Mouse (Mus musculus) layer of hippocampus, postnatal 36 days (tissue): ENCODE results near the gene Stard7. TPM values are rescaled to one million over a fixed set of nuclear protein-coding genes. Genes with fewer than 3 reads are reported as not detected.
"Not testable (repeated sequence)": the region's sequence is repeated elsewhere in the genome, so short reads cannot be mapped to it uniquely, and the experiment has no call there.

ENCODE experiments used
- DNase-seq, 2 experiments: peaks; one replicate each; pipeline ENCODE4 v3.0.0; 2022
- total RNA-seq, 2 experiments: library from RNA; stranded (reverse); gene quantifications; 2 replicates each; pipeline ENCODE4 v1.2.3; 2021

Gene Stard7
- total RNA-seq, 2 experiments from 2014 or later: 115 to 122 TPM

DNA sequence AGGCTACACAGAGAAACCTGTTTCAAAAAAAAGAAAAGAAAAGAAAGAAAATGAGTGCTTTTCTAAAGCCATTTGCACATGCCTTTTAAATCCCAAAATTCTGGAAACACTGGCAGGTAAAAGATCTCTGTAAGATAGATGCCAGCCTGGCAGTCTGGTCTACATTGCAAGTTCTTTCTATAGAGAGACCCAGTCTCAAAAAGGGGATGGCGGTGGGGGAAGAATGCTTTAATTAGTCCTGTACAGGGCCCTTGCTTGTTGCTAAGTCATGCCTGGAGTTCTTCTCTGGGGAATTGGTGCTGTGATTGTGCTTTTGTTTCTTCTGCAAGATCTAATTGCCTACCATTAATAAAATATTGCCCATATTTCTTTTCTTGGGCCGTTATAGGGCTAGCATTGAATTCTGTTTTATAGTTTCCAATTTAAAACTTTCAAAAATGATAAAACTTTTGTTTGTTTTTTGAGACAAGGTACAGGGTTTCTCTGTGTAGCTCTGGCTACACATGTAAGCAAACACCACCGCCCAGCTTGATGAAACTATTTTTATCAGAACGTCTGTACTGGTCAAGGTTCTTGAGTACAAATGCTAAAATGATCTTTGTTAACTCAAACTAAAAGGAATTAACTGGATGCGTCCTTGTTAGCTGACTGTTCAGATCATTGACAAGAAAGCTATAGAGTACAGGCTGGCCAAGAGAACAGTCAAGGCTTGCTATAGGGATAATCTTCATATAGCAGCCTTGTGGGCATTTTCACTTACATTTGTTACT lies 5.7 kb downstream of the Stard7 start:
- no peak for DNase-seq

DNA sequence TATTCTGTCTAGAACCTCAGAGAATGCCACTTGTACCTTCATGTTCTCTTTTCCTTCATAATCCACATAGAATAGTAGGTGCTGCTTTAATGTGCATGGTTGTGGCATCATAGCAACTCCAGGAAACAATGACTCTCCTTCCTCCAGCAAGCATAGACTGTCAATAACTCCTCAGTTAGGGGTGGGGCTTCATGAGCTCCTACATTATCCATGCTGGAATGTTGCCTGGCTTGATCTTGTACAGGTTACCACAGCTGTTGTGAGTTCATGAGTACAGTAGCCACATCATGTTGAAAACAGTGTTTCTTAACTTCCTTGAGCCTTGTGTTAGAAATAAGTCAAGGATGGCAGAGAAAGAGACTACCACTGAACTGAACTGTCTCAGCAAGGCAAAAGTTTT lies 8.1 kb downstream of the Stard7 start:
- no peak for DNase-seq

DNA sequence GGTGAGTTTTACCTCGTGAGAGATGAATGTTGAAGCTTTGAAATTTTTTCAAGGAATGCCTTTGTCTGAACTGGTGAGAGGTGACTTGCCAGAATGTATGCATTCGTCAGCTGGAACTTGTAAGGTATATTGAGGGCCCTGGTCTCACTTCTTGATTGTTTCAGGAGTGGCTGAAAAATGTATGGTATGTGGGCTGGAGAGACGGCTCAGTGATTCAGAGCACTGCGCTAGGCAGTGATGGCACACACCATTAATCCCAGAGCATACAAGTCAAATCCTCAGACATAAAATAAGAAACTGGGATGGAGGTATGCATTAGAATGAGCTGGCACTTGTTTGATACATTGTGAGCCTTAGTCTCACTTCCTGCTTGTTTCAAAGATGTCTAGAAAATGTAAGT lies 22.2 kb downstream of the Stard7 start:
- no peak for DNase-seq

DNA sequence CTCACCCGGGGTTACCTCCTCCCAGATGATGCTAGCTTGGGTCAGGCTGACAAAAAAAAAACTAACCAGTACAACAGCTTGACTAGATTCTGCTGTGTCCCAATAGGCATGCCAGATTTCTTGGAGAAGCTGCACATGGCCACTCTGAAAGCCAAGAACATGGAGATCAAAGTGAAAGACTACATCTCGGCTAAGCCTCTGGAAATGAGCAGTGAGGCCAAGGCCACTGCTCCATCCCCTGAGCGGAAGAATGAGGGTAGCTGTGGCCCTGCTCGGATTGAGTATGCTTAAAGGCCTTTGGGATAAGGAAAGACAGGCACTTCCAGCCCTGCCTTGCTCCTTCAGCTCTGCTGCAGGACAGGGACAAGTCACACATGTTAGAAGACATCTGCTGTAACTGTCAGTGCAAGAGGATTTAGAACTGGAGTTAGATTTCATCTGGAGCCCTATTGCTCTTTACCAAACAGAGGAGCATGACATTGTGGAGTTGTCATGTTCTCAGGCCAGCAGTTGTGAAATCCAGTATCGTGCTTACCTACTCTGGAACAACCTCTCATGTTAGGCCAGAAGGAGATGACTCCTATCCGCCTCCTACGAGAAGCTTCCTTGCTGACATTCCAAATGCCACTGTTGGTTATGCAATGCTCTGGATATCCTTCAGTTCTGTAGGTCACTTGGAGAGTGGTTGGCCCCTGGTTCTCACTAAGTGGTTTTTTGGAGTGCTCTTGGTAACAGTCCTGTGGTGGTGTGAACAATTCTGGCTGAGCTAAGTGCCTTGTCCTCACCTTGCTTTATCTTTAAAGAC lies 27.2 kb downstream of the Stard7 start:
- DNase-seq: no peak

DNA sequence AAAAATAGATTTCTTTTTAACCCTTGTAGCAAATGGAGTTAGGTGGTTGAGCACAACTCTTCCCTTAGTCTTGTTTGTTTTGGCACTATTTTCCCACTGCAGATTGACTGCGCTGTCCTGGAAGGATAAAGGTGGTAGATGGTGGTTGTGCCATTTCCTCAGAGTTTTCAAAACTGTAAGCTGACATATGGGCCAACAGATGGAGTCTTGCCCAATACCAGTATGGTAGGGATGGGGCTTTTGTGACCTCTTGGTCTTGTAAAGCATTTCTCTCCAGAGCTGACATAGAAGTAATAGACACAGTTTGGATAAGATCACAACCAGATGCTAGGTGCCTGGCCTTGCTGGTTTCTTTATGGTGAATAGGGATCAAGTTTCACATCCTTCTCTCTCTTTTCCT lies 28.0 kb downstream of the Stard7 start:
- DNase-seq: no peak

DNA sequence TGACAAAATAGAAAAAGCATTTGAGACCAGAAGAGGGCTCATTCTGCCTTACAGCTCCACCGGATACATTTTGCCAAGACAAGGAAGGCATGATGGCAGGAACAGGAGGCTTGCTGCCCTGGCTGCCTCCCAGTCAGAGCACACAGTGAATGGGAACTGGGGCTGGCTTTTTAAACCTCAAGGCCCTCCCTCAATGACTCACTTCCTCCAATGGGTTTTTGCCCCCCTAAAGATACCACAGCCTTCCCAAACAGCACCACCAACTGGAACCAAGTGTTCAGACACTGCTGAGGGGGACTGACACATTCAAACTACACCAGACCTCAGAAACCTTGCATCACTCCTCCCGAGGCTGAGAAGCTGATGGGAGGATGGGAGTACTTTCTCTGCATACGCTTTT lies 30.7 kb downstream of the Stard7 start:
- no peak for DNase-seq

DNA sequence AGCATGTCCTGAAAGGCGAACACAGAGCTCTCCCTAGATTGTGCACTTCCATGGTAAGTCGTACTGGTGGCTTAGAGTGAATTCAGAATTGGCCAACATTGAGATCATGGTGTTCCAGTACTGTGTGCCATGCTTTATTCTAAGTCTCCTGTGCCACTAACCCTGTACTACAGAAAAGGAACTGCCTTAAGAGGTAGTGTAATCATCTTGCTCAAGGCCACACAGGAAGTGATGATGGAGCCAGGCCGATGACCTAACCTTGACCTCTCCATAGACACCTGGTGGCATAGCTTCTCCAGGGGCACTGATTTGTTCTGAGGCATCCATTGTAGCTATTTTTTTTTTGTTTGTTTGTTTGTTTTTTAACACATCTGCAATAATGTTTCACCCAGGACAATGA lies 31.9 kb downstream of the Stard7 start:
- DNase-seq: no peak

DNA sequence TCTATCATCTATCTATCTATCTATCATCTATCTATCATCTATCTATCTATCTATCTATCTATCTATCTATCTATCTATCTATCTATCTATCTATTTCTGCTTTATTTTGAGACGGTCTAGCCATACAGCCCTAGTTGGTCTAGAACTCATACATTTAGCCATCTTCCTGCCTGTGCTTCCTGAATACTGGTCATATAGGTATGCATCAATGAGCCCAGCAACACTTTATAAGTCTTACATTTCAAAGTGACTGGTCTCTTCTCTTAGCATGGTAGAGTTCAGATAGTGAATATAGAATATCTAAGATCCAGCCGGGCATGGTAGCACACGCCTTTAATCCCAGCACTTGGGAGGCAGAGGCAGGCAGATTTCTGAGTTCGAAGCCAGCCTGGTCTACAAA lies 34.2 kb downstream of the Stard7 start:
- not testable (repeated sequence) for DNase-seq

DNA sequence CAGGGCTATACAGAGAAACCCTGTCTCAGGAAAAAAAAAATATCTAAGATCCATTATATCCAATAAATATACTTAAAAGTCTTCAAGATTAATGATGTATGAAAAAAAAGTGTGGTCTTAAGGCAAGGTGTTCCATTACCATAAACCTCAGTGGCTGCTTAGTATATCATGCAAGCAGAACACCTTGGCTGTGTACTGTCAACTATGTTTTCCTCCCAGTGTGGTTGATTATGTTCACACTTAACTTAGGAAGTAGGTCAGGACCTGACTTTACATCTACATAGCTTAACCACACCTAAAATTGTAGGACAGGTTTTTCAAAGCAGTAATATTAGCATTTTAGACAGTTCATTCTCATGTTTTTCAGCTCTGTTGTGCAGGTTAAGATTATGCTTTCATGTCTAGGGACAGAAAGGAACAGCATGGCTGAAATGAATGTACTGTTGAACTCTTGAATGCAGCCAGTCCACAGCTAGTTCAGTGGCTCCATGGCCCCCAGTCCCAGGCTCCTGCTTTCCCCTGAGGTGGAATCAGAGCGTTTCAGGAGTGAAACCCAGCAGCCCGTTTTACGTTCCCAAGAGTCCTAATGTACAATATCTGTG lies 34.7 kb downstream of the Stard7 start:
- no peak for DNase-seq

DNA sequence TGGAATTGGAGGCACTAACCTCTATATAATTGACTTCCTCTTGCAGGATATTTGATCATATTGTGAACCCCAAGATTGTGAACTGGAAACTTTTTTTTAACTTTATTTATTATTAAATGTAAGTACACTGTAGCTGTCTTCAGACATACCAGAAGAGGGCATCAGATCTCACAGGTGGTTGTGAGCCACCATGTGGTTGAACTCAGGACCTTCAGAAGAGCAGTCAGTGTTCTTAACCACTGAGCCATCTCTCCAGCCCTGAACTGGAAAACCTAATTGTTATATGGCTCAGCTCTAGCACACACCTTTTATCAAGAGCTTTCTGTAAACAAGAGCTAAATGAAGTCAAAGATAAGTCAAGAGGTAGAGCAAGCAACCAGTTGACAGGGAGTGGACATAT lies 36.1 kb downstream of the Stard7 start:
- DNase-seq: no peak

DNA sequence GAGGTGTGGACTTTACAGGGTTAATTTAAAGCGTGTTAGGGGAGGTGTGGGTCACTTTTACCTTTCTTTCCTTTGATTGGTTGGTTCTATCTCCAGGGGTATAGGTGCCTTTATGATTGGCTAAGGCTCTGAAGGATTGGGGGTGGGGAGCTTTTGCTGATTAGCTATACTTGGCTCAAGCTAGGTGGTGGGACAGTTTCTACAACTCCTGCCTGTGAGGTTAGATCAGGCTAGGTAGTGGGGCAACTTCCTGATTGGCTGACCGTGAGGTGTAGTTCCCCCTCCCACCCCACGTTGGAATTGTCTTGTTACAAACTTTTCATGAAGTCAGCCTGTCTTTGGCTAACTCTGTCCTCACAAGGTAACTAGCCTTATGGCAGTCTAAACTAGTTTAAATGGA lies 37.2 kb downstream of the Stard7 start:
- no peak for DNase-seq

DNA sequence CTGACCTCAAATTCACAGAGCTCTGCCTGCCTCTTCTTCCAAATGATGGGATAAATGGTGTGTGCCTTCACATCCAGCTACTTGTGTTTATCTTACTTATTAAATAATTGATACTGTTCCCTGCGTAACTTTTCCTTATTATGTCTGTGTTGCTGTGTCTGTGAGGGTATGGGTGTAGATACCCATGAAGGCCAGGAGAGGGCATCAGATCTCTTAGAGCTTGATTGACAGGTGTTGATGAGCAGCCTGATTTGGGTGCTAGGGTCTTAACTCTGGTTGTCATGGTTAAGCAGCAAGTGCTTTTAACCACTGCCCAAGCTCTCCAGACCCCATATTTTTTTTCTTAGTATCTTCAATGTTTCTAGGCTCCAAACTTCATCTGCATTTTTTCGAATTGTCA lies 38.6 kb downstream of the Stard7 start:
- no peak for DNase-seq

DNA sequence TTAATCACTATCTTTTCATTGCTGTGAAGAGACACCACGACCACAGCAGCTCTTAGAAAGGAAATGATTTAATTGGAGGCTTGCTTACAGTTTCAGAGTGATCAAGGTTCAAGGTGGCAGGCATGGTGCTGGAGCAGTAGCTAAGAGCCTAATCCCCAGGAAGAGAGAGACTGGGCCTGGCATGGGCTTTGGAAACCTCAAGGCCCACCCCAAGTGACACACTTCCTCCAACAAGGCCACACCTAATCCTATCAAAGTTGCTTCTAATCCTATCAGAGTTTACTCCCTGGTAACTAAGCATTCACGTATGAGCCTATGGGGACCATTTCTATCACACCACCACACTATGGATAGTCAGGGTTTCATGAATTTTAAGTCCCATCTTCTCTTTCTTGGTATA lies 40.2 kb downstream of the Stard7 start:
- no peak for DNase-seq

DNA sequence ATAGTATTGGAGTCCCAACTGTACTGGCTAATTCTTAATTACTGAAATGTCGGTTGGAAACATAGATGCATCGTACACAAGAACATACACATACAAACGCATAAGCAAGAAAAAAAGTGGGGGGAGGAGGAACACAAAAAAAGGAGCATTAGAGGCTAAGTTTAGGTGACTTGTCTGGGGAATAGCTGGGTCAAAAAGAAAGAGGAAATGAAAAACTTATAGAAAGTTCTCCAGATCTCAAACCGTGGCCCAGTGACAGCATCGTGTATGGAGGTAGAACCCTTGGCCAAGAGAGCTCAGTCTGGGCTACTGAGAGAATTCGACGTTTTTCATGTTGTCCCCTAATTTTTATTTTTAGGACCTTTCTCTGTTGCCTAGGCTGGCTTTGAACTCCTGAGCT lies 40.7 kb downstream of the Stard7 start:
- DNase-seq: no peak

DNA sequence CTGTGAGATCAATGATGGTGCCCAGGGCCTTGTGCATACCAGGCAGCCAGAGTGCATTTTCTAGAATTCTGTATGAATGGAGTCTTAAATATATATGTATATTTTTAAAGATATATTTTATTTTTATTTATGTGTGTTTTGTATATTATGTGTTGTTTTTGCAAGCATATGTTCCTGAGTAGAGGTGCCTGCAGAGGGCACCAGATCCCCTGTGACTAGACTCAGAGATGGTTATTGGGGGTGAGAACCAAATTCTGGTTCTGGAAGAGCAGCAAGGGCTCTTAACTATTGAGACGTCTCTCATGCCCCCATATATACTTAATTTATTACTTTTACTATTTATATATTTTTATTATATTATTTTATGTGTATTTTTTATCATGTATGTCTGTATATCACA lies 41.2 kb downstream of the Stard7 start:
- DNase-seq: no peak

DNA sequence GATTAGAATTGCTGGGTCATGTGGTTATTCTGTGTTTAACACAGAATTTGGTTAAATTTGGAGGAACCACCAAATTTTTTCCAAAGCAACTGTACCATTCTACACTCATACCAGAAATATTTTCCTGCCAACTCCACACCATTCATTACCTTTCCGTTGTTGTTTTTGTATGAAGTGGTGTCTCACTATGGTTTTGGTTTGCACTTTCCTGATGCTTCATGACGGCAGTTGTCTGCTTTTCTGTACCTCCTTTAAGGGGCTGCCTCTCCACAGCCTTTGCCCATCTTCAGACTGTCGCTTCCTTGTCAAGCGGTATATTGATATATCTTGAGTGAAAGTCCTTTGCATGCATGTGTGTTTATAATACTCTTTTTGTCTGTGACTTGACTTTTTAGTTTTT lies 42.8 kb downstream of the Stard7 start:
- DNase-seq: no peak

DNA sequence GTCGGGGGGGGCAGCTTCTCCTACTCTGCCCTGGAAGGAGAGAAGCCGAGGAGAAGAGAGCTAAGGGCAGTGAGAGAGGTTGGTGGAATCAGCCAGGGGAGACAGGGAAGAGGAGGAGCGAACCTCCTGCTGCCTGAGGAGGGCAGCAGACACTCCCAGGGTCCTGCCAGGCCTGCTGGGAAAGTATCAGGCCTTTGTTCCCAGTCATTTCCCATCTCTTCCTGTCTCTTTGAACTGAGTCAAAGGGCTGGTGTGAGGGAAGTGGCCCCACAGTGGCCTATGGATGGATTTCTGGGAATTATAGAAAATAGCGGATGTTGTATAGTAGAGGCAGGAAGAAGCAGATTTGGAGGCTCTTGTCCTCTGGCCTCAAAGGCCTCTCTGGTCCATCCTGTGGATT lies 43.9 kb downstream of the Stard7 start:
- no peak for DNase-seq

DNA sequence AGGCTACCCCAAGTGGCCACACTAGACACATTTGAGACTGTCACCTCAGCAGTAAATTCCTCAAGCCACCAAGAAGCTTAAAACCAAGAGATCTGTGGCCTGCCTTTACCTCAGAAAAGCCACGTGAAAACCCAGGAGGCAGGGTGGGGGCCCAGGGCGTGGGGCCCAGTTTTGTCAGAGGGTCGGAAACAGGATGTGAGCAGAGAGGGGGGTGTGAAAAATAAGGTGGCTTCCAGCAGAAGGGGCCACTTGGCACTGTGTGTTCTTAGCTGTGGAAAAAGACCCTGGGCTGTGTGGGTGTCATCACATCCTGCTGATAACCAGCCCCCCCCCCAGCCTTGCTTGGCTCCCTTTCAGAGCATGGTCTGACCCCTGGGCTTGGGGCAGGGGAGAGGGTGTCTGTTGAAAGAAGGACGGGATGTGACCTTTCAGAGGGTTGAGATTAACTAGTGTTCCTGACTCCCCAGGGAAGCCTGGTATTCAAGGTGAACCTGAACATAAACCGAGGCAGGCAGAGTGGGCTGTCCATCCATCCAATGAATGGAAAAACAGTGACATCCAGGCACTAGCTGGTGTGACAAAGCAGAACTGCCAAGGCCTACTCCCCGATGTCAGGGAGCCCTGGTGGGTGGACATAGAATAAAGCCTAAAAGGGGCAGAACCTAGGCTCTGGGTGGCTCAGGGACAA lies 44.6 kb downstream of the Stard7 start:
- DNase-seq: no peak

DNA sequence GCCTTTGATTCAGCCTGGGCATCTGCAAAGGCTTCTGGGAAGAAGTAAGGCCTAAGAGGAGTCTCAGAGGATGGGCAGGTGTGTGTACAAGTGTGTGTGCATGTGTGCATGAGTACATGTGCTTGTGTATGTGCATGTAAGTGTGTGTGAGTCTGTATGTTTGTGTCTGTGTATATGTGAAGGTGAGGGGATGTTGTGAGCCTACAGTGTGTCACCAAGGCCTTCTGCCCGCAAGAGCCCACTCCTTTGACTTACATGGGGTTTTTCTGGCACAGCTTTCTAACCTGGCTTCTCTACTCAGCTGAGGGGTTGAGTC lies 45.1 kb downstream of the Stard7 start:
- DNase-seq: no peak

DNA sequence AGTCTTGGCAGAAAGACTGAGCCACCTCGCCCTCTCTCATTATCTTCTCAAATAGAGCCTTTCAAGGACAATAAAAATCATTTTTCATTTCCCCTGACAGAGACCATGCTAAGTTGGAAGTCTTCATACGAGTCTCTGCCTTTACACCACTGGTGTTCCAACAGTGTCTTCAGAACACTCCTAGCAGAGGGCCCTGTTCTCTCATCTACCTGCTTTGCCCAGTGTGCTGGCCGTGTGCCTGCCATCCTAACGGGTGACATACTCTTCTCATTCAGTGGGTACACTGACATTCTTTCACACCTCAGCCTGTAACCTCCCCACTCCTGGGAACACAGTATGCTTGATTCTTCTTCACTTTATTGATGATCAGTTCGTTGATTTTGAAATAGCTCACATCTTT lies 46.4 kb downstream of the Stard7 start:
- DNase-seq: no peak

DNA sequence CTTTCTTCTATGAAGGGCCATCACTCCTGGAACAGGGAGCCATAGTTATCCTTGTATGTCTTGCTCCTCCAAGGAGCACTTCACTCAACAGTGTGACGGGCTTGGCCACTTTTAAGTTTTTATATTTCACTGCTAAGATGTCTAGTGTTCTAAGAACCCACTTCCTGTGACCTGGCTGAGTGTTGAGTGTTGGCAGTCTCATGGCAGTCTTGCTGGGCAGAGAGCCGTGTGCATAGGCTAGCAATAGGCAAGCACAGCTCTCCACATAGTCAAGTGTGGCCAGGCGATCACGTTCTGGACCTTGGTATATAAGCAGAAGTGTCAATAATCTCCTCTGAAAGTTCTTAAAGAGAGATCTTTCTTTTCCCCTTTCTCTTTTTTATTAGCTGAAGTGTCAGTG lies 48.1 kb downstream of the Stard7 start:
- no peak for DNase-seq

DNA sequence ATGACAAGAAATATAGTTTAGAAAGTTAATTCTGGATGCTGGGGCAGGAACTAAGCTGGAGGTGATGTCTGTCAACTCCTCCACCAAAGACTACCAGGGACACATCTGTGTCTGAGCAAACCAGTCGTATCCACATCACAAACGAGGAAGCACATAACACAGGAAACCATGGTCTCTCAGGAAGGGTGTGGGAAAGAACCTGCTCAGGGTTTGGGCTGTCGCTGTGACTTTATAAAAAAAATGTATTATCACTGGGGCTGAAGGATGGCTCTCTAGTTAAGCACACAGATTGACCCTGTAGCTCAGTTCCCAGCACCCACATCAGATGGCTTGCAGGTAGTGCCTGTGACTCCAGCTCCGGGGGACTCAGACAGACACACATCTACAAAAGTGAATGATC lies 49.1 kb downstream of the Stard7 start:
- DNase-seq: no peak

DNA sequence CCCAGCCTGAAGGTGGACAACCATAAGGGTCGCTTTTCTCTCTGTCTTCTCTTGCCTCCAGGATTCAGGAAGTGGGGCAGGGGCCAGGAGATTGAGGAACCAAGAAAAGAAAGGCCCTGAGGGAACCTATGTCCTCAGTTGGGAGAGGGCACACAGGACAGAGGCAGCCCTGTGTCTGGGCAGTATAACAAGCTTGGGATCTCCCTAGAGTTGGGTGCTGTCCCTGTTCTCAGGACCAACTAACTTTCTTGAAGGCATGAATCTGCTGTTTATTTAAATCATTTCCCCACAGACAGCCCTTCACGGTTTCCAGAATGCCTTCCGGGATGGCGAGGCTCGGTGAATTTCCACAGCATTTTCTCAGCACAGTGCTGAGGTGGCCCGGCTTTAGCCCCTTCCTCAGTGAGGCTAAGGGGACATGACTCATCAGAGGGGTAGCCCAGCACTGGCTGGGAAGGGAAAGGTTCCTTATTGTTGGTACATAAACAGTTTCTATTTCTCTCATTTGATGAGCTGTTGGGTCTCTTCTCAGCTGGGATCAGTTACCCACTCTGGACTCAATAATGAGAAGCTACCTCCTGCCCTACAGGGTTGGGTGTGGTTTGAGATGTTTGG lies 52.8 kb downstream of the Stard7 start:
- DNase-seq: no peak
